Mouse (Mus musculus) olfactory bulb, adult 2 months (tissue): ENCODE data around the gene Gm5901.

Experiments
- CTCF ChIP-seq: fragments of 200-500 bp; IDR thresholded peaks from 2 replicates; pipeline ENCODE4 v1.5.1; 2012; ENCODE audit warnings: low read depth, mild to moderate bottlenecking, low read length, moderate library complexity; ENCODE audit not compliant: insufficient read depth
- POLR2A ChIP-seq: fragments of 200-500 bp; IDR thresholded peaks from 2 replicates; pipeline ENCODE4 v1.6.1; 2012; ENCODE audit warnings: mild to moderate bottlenecking, low read depth, low read length, moderate library complexity; ENCODE audit not compliant: insufficient read depth

GRCm38 (mm10) chr7:105404268-105404667, 29.4 kb downstream of the Gm5901 start, which contains the start of gene Cnga4:
- no peak for TF ChIP-seq CTCF
- no peak for TF ChIP-seq POLR2A
